Mouse (Mus musculus) urinary bladder, adult 18-20 months (tissue): ENCODE measurements around the gene Clps.

Experiments used
- DNase-seq, 2 experiments: peaks; one replicate each; pipeline ENCODE4 v3.0.0; 2022; ENCODE audit warnings: low spot score in 2 of 2, mixed read lengths in 2 of 2

The Clps gene

GRCm38 (mm10) chr17:28553040-28553793 is 7.3 kb downstream of the Clps start:
- DNase-seq, result peak; percentile 11 to 63

GRCm38 (mm10) chr17:28549111-28549510 is 11.5 kb downstream of the Clps start, which contains the start of gene Clpsl2:
Clpsl2 (plus strand) TSS chr17:28549411.
- no peak for DNase-seq

- no peak for DNase-seq
These were observed 12.0 kb downstream of the Clps start for GRCm38 (mm10) chr17:28548550-28548949.

GRCm38 (mm10) chr17:28546925-28547324 is 13.6 kb downstream of the Clps start:
- DNase-seq, result no peak

- no peak for DNase-seq
These were observed 22.7 kb downstream of the Clps start for GRCm38 (mm10) chr17:28537881-28538280.

GRCm38 (mm10) chr17:28533327-28533726 is 27.2 kb downstream of the Clps start:
- DNase-seq, result no peak

- DNase-seq, result no peak
These were observed 28.0 kb downstream of the Clps start for GRCm38 (mm10) chr17:28532557-28532956.

- DNase-seq, result no peak
These were observed 28.6 kb downstream of the Clps start for GRCm38 (mm10) chr17:28531946-28532345.

GRCm38 (mm10) chr17:28530506-28530905 is 30.1 kb downstream of the Clps start, which contains the start of gene Armc12:
Armc12 (plus strand) TSS chr17:28530806.
- no peak for DNase-seq

GRCm38 (mm10) chr17:28529116-28529515 is 31.4 kb downstream of the Clps start:
- DNase-seq, result no peak

GRCm38 (mm10) chr17:28528043-28528351 is 32.6 kb downstream of the Clps start:
- DNase-seq, result peak; percentile 76 to 77

- DNase-seq, result no peak
These were observed 33.2 kb downstream of the Clps start for GRCm38 (mm10) chr17:28527184-28528042.

- no peak for DNase-seq
These were observed 35.6 kb downstream of the Clps start for GRCm38 (mm10) chr17:28524831-28525430.

GRCm38 (mm10) chr17:28524009-28524695 is 36.4 kb downstream of the Clps start:
- DNase-seq, result no peak

- no peak for DNase-seq
These were observed 37.1 kb downstream of the Clps start for GRCm38 (mm10) chr17:28523355-28524008.

- DNase-seq, result peak; percentile 91 to 92
These were observed 37.8 kb downstream of the Clps start for GRCm38 (mm10) chr17:28522623-28523354.

- DNase-seq, result no peak
These were observed 38.6 kb downstream of the Clps start for GRCm38 (mm10) chr17:28521920-28522319.

- no peak for DNase-seq
These were observed 39.4 kb downstream of the Clps start for GRCm38 (mm10) chr17:28521071-28521726.

GRCm38 (mm10) chr17:28520561-28520960 is 40.0 kb downstream of the Clps start:
- no peak for DNase-seq

- DNase-seq, result no peak
These were observed 40.7 kb downstream of the Clps start for GRCm38 (mm10) chr17:28519827-28520226.
